Mouse (Mus musculus) G1E (cell line): ENCODE data around the gene Hist1h4d.
"Not testable (repeated sequence)": the region's sequence is repeated elsewhere in the genome, so short reads cannot be mapped to it uniquely, and the experiment has no call there.

Source experiments
- CTCF ChIP-seq: IDR thresholded peaks from 2 replicates; pipeline ENCODE4 v1.5.1; 2012; ENCODE audit warnings: low read depth, low read length, inconsistent platforms, mixed read lengths
- GATA1 ChIP-seq: IDR thresholded peaks from 2 replicates; pipeline ENCODE4 v1.6.1; 2012; ENCODE audit warnings: borderline replicate concordance, low read length, inconsistent platforms, mixed read lengths
- GATA2 ChIP-seq: IDR thresholded peaks from 2 replicates; pipeline ENCODE4 v1.6.1; 2012; ENCODE audit warnings: low read depth, low read length, inconsistent platforms, borderline replicate concordance
- POLR2AphosphoS5 ChIP-seq: IDR thresholded peaks from 2 replicates; pipeline ENCODE4 v1.6.1; 2012; ENCODE audit warnings: low read depth, low read length, inconsistent platforms; ENCODE audit not compliant: insufficient replicate concordance
- TAL1 ChIP-seq: conservative IDR thresholded peaks from 2 replicates; pipeline ENCODE4 v1.6.1; 2012; ENCODE audit warnings: low read depth, low read length, inconsistent platforms, mixed read lengths

DNA sequence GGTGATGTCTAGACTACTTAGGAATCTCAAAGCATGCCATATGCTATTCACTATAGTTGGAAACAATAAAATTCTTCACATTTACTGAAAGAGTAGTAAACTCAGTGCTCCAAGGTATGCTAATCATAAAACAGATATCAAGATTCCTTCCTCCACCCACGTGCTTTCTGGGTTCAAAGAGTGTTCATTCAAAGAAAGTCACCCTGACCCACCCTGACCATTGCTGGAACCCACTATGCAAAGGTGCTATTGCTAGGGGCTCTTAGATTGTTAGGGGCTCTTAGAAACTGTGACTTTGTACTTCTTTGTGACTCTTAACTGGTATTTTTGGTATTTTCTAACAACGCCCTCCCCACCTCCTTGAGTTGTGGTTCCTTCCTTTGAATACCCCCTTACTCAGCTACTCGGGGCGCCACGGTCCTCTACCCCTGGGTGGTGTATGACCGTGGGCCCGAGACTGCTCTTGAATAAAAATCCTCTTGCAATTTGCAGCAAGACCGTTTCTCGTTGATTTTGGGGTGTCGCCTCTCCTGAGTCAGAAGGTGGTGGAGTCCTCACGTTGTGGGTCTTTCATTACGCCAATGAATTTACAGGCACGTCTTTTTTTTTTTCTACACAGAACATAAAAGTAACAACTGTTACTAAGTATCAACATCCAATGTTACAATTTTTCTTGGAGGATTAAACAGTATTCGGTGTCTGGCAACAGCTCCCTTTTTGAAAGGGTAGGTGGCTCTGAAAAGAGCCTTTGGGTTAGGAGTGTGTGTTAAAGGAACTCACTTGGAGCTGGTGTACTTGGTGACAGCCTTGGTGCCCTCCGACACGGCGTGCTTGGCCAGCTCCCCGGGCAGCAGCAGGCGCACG lies 8.1 kb upstream of the Hist1h4d start:
- TF ChIP-seq CTCF, TAL1, GATA1, POLR2AphosphoS5, GATA2: not testable (repeated sequence)
